Mouse (Mus musculus) olfactory bulb, adult 2 months (tissue): ENCODE results near the gene Slain2.

Source experiments
- CTCF ChIP-seq: fragments of 200-500 bp; IDR thresholded peaks from 2 replicates; pipeline ENCODE4 v1.5.1; 2012; ENCODE audit warnings: low read depth, mild to moderate bottlenecking, low read length, moderate library complexity; ENCODE audit not compliant: insufficient read depth
- POLR2A ChIP-seq: fragments of 200-500 bp; IDR thresholded peaks from 2 replicates; pipeline ENCODE4 v1.6.1; 2012; ENCODE audit warnings: mild to moderate bottlenecking, low read depth, low read length, moderate library complexity; ENCODE audit not compliant: insufficient read depth

- TF ChIP-seq CTCF = no peak
- no peak for TF ChIP-seq POLR2A
These were observed 78.4 kb downstream of the Slain2 start for GRCm38 (mm10) chr5:72992474-72992873.
